Mouse (Mus musculus): Measurements from ENCODE around the gene Gabbr2. TPM values are rescaled to one million over a fixed set of nuclear protein-coding genes. Genes with fewer than 3 reads are reported as not detected.

Gene Gabbr2
- polyA plus RNA-seq, 1 experiment: not detected

GRCm38 (mm10) chr4:46792280-46793026 lies 199.2 kb downstream of the Gabbr2 start:
- H3K4me1 ChIP-seq (ENCODE audit: control insufficient read depth): no peaks in the 10 kb centered on the region
- no peaks in the 10 kb centered on the region for H3K9me3 ChIP-seq (ENCODE audit: control insufficient read depth, low read length)
- no peaks in the 10 kb centered on the region for H3K27me3 ChIP-seq (ENCODE audit: control insufficient read depth)
- TF ChIP-seq GATA1 (IDR thresholded peaks at IDR 0.05; ENCODE audit: low read length): no peak
- H3K36me3 ChIP-seq (ENCODE audit: control insufficient read depth): no peaks in the 10 kb centered on the region
- H3K4me3 ChIP-seq (replicated peaks): no peak overlapping the region

GRCm38 (mm10) chr4:46791268-46791951 lies 200.3 kb downstream of the Gabbr2 start:
- H3K27me3 ChIP-seq (ENCODE audit: control insufficient read depth): no peaks in the 10 kb centered on the region
- H3K4me3 ChIP-seq (replicated peaks): no peak overlapping the region
- H3K4me1 ChIP-seq (ENCODE audit: control insufficient read depth): no peaks in the 10 kb centered on the region
- H3K36me3 ChIP-seq (ENCODE audit: control insufficient read depth): no peaks in the 10 kb centered on the region
- TF ChIP-seq TAL1 (IDR thresholded peaks at IDR 0.05; ENCODE audit: low read length) (no peak), GATA1 (IDR thresholded peaks at IDR 0.05; ENCODE audit: low read length) (no peak)
- no peaks in the 10 kb centered on the region for H3K9me3 ChIP-seq (ENCODE audit: control insufficient read depth, low read length)

GRCm38 (mm10) chr4:46790609-46791267 lies 200.9 kb downstream of the Gabbr2 start:
- Histone ChIP-seq H3K27me3 (ENCODE audit: control insufficient read depth) (no peaks in the 10 kb centered on the region), H3K4me1 (ENCODE audit: control insufficient read depth) (no peaks in the 10 kb centered on the region), H3K36me3 (ENCODE audit: control insufficient read depth) (no peaks in the 10 kb centered on the region), H3K4me3 (replicated peaks) (no peak overlapping the region), H3K9me3 (ENCODE audit: control insufficient read depth, low read length) (no peaks in the 10 kb centered on the region)
- TF ChIP-seq GATA1 (IDR thresholded peaks at IDR 0.05; ENCODE audit: low read length): no peak
- TF ChIP-seq TAL1 (IDR thresholded peaks at IDR 0.05; ENCODE audit: low read length): no peak

GRCm38 (mm10) chr4:46784430-46785049 lies 207.1 kb downstream of the Gabbr2 start:
- H3K9me3 ChIP-seq (ENCODE audit: control insufficient read depth, low read length): peaks cover 4% of the 10 kb centered on the region
- no peak overlapping the region for H3K4me3 ChIP-seq (replicated peaks)
- TF ChIP-seq TAL1 (IDR thresholded peaks at IDR 0.05; ENCODE audit: low read length): no peak
- no peak for TF ChIP-seq GATA1 (IDR thresholded peaks at IDR 0.05; ENCODE audit: low read length)
- H3K4me1 ChIP-seq (ENCODE audit: control insufficient read depth): no peaks in the 10 kb centered on the region
- H3K36me3 ChIP-seq (ENCODE audit: control insufficient read depth): no peaks in the 10 kb centered on the region
- no peaks in the 10 kb centered on the region for H3K27me3 ChIP-seq (ENCODE audit: control insufficient read depth)

GRCm38 (mm10) chr4:46781109-46781508 lies 210.6 kb downstream of the Gabbr2 start:
- Histone ChIP-seq H3K36me3 (ENCODE audit: control insufficient read depth) (no peaks in the 10 kb centered on the region), H3K9me3 (ENCODE audit: control insufficient read depth, low read length) (peaks cover 10% of the 10 kb centered on the region), H3K4me3 (replicated peaks) (no peak overlapping the region), H3K27me3 (ENCODE audit: control insufficient read depth) (no peaks in the 10 kb centered on the region; the same call in 1 of the 2 replicates), H3K4me1 (ENCODE audit: control insufficient read depth) (no peaks in the 10 kb centered on the region)
- TF ChIP-seq TAL1 (IDR thresholded peaks at IDR 0.05; ENCODE audit: low read length) (no peak), GATA1 (IDR thresholded peaks at IDR 0.05; ENCODE audit: low read length) (no peak)

- no peak for TF ChIP-seq GATA1 (IDR thresholded peaks at IDR 0.05; ENCODE audit: low read length)
- no peak for TF ChIP-seq TAL1 (IDR thresholded peaks at IDR 0.05; ENCODE audit: low read length)
- H3K9me3 ChIP-seq (ENCODE audit: control insufficient read depth, low read length): peaks cover 10% of the 10 kb centered on the region
- H3K36me3 ChIP-seq (ENCODE audit: control insufficient read depth): no peaks in the 10 kb centered on the region
- no peaks in the 10 kb centered on the region for H3K4me1 ChIP-seq (ENCODE audit: control insufficient read depth)
- no peak overlapping the region for H3K4me3 ChIP-seq (replicated peaks)
- H3K27me3 ChIP-seq (ENCODE audit: control insufficient read depth): no peaks in the 10 kb centered on the region; the same call in 1 of the 2 replicates
These were observed 215.7 kb downstream of the Gabbr2 start for GRCm38 (mm10) chr4:46775959-46776358.

- no peaks in the 10 kb centered on the region; the same call in 1 of the 2 replicates for H3K27me3 ChIP-seq (ENCODE audit: control insufficient read depth)
- H3K4me3 ChIP-seq (replicated peaks): no peak overlapping the region
- no peaks in the 10 kb centered on the region for H3K4me1 ChIP-seq (ENCODE audit: control insufficient read depth)
- H3K36me3 ChIP-seq (ENCODE audit: control insufficient read depth): no peaks in the 10 kb centered on the region
- peaks cover 10% of the 10 kb centered on the region for H3K9me3 ChIP-seq (ENCODE audit: control insufficient read depth, low read length)
- TF ChIP-seq TAL1 (IDR thresholded peaks at IDR 0.05; ENCODE audit: low read length) (no peak), GATA1 (IDR thresholded peaks at IDR 0.05; ENCODE audit: low read length) (no peak)
These were observed 217.0 kb downstream of the Gabbr2 start for GRCm38 (mm10) chr4:46774652-46775051.

GRCm38 (mm10) chr4:46773243-46773642 lies 218.4 kb downstream of the Gabbr2 start:
- TF ChIP-seq GATA1 (IDR thresholded peaks at IDR 0.05; ENCODE audit: low read length): no peak
- TF ChIP-seq TAL1 (IDR thresholded peaks at IDR 0.05; ENCODE audit: low read length): no peak
- Histone ChIP-seq H3K27me3 (ENCODE audit: control insufficient read depth) (no peaks in the 10 kb centered on the region; the same call in 1 of the 2 replicates), H3K4me1 (ENCODE audit: control insufficient read depth) (no peaks in the 10 kb centered on the region), H3K36me3 (ENCODE audit: control insufficient read depth) (no peaks in the 10 kb centered on the region), H3K4me3 (replicated peaks) (no peak overlapping the region), H3K9me3 (ENCODE audit: control insufficient read depth, low read length) (peaks cover 10% of the 10 kb centered on the region)

GRCm38 (mm10) chr4:46772591-46772990 lies 219.1 kb downstream of the Gabbr2 start:
- no peak overlapping the region for H3K4me3 ChIP-seq (replicated peaks)
- no peak for TF ChIP-seq TAL1 (IDR thresholded peaks at IDR 0.05; ENCODE audit: low read length)
- no peaks in the 10 kb centered on the region for H3K36me3 ChIP-seq (ENCODE audit: control insufficient read depth)
- no peaks in the 10 kb centered on the region for H3K27me3 ChIP-seq (ENCODE audit: control insufficient read depth)
- peaks cover 4% of the 10 kb centered on the region; the same call in 1 of the 2 replicates for H3K9me3 ChIP-seq (ENCODE audit: control insufficient read depth, low read length)
- no peaks in the 10 kb centered on the region for H3K4me1 ChIP-seq (ENCODE audit: control insufficient read depth)

All from erythroblast, embryonic 14.5 days (primary cell).